Mouse (Mus musculus): ENCODE measurements around the gene Tas1r1. TPM values are rescaled to one million over a fixed set of nuclear protein-coding genes. Genes with fewer than 3 reads are reported as not detected.
A peak's percentile ranks its signal among the peaks of the same experiment; 100 is the strongest.

The Tas1r1 gene
- polyA plus RNA-seq (2016; fragmentation: Nextera tagmentation; extraction: Ambion mirVana) = 0.59 and 1.3 TPM in 2 replicates

GRCm38 (mm10) chr4:152038225-152038984, at the start of gene Tas1r1:
Gene Tas1r1, minus strand, starts transcription at chr4:152038568.
- peak within 1 kb of the TSS; percentile 87 for H3K4me2 ChIP-seq (replicated peaks)
- H3K27ac ChIP-seq (replicated peaks) = peak within 1 kb of the TSS; percentile 30; the same call in 1 of the 2 replicates
- peak; percentile 4; the same call in 1 of the 2 replicates for ATAC-seq (ENCODE audit: low FRiP score, low read depth)

GRCm38 (mm10) chr4:152088133-152088532, 49.8 kb upstream of the Tas1r1 start:
- WGBS = 22% methylated on average over 4 of the region's 4 CpGs
- ATAC-seq (ENCODE audit: low FRiP score, low read depth) = no peak
- no peak overlapping the region for H3K27ac ChIP-seq (replicated peaks)
- peaks cover 19% of the 10 kb centered on the region for H3K4me1 ChIP-seq
- no peaks in the 10 kb centered on the region for H3K36me3 ChIP-seq
- H3K4me2 ChIP-seq (replicated peaks) = peak overlapping the region; percentile 81
- H3K9me3 ChIP-seq = no peaks in the 10 kb centered on the region
- H3K9ac ChIP-seq (replicated peaks) = no peak overlapping the region
- H3K27me3 ChIP-seq = peaks cover 34% of the 10 kb centered on the region
- peak overlapping the region; percentile 76; the same call in 1 of the 2 replicates for H3K4me3 ChIP-seq

More at GRCm38 (mm10) chr4:152038225-152038984, at the start of gene Tas1r1:
- Histone ChIP-seq H3K36me3 (peaks cover 25% of the 10 kb centered on the region), H3K4me1 (peaks cover 11% of the 10 kb centered on the region), H3K4me3 (peak within 1 kb of the TSS; percentile 100), H3K27me3 (0 out of 2 replicates have a peak, but pooled peaks cover 4% of the 10 kb centered on the region), H3K9me3 (no peaks in the 10 kb centered on the region), H3K9ac (replicated peaks) (peak within 1 kb of the TSS; percentile 95)
- 50% methylated on average over 10 of the region's 10 CpGs for WGBS

- Histone ChIP-seq H3K36me3 (no peaks in the 10 kb centered on the region), H3K9ac (replicated peaks) (peak overlapping the region; percentile 80), H3K4me3 (peak overlapping the region; percentile 76), H3K27ac (replicated peaks) (0 out of 2 replicates have a peak overlapping the region, but pooled peaks have one; percentile 4), H3K4me2 (replicated peaks) (peak overlapping the region; percentile 81), H3K27me3 (peaks cover 34% of the 10 kb centered on the region), H3K9me3 (no peaks in the 10 kb centered on the region), H3K4me1 (peaks cover 19% of the 10 kb centered on the region)
- WGBS = 3% methylated on average over 12 of the region's 12 CpGs
- no peak for ATAC-seq (ENCODE audit: low FRiP score, low read depth)
Measured at GRCm38 (mm10) chr4:152087211-152088081, 49.1 kb upstream of the Tas1r1 start.

GRCm38 (mm10) chr4:152086505-152087210, 48.3 kb upstream of the Tas1r1 start:
- H3K4me3 ChIP-seq = peak overlapping the region; percentile 76
- H3K27ac ChIP-seq (replicated peaks) = no peak overlapping the region
- H3K9ac ChIP-seq (replicated peaks) = peak overlapping the region; percentile 80
- H3K4me2 ChIP-seq (replicated peaks) = peak overlapping the region; percentile 81
- no peaks in the 10 kb centered on the region for H3K36me3 ChIP-seq
- H3K27me3 ChIP-seq = peaks cover 34% of the 10 kb centered on the region
- ATAC-seq (ENCODE audit: low FRiP score, low read depth) = peak; percentile 78
- under 1% methylated on average over 75 of the region's 92 CpGs for WGBS
- peaks cover 19% of the 10 kb centered on the region for H3K4me1 ChIP-seq
- H3K9me3 ChIP-seq = no peaks in the 10 kb centered on the region; the same call in 1 of the 2 replicates

DNA sequence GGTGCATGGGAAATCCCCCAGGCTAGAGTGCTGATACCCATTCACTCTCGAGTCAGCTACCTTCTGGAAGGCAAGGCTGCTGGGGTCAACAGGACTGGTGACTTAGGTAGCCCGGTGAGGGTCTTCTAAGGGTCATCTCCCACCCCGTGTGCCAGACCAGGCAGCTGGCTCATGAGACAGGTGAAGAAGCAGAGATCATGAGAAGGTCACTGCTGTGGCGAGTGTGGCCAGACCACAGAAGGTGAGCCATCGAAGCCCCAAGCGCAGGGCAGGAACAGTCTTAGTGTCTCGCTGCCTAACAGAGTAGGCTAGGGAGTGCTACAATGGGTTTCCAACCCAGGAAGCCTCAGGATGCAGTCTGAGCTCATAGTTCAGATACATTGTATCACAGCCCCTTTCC, 46.2 kb upstream of the Tas1r1 start:
- Histone ChIP-seq H3K4me3 (no peak overlapping the region), H3K27me3 (peaks cover 34% of the 10 kb centered on the region), H3K9ac (replicated peaks) (no peak overlapping the region), H3K36me3 (no peaks in the 10 kb centered on the region), H3K4me1 (peaks cover 19% of the 10 kb centered on the region), H3K9me3 (no peaks in the 10 kb centered on the region; the same call in 1 of the 2 replicates), H3K27ac (replicated peaks) (no peak overlapping the region), H3K4me2 (replicated peaks) (no peak overlapping the region)
- WGBS = 87% methylated on average over 7 of the region's 7 CpGs
- ATAC-seq (ENCODE audit: low FRiP score, low read depth) = no peak

DNA sequence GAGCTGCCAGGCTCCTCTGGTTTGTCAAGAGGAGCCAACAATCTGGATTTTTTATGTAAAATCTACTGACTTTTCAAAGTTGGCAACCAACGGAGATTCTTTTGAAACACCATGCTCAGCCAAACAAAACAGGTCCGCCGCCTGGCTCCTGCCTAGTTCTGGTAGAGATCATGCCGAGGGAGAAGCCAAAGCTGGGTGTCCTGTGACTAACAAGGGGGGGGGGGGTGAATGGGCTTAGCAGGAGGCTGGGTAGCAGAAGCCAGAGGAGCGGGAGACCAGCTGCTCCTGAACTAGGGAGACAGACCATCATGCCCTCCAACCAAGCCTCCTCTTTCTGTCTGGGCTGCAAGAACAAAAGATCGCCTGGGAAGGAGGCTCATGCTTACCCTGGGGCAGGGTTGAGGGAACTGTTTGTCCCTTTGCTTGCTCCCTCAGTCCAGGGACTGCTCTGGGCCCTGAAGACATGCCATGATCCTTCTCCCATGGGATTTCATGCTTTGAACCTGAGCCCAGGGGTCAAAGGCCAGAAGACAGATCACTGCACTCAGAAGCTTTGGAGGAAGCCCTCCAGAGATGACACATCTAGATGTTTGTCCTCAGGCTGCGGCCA, 45.3 kb upstream of the Tas1r1 start:
- Histone ChIP-seq H3K4me2 (replicated peaks) (no peak overlapping the region), H3K9ac (replicated peaks) (no peak overlapping the region), H3K36me3 (no peaks in the 10 kb centered on the region), H3K27me3 (peaks cover 34% of the 10 kb centered on the region), H3K4me3 (no peak overlapping the region), H3K9me3 (no peaks in the 10 kb centered on the region; the same call in 1 of the 2 replicates), H3K4me1 (peaks cover 18% of the 10 kb centered on the region), H3K27ac (replicated peaks) (no peak overlapping the region)
- no peak for ATAC-seq (ENCODE audit: low FRiP score, low read depth)
- WGBS = 68% methylated on average over 7 of the region's 7 CpGs

- no peaks in the 10 kb centered on the region for H3K36me3 ChIP-seq
- no peaks in the 10 kb centered on the region; the same call in 1 of the 2 replicates for H3K9me3 ChIP-seq
- ATAC-seq (ENCODE audit: low FRiP score, low read depth) = no peak
- H3K4me1 ChIP-seq = no peaks in the 10 kb centered on the region
- H3K4me2 ChIP-seq (replicated peaks) = no peak overlapping the region
- no peak overlapping the region for H3K27ac ChIP-seq (replicated peaks)
- no peak overlapping the region for H3K9ac ChIP-seq (replicated peaks)
- WGBS = 75% methylated on average over 7 of the region's 7 CpGs
- H3K4me3 ChIP-seq = no peak overlapping the region
- H3K27me3 ChIP-seq = peaks cover 13% of the 10 kb centered on the region
Measured at GRCm38 (mm10) chr4:152079931-152080330, 41.6 kb upstream of the Tas1r1 start.

- H3K4me3 ChIP-seq = no peak overlapping the region
- no peaks in the 10 kb centered on the region; the same call in 1 of the 2 replicates for H3K9me3 ChIP-seq
- H3K27ac ChIP-seq (replicated peaks) = no peak overlapping the region
- WGBS = 87% methylated on average over 3 of the region's 3 CpGs
- no peaks in the 10 kb centered on the region for H3K4me1 ChIP-seq
- H3K27me3 ChIP-seq = peaks cover 7% of the 10 kb centered on the region
- H3K4me2 ChIP-seq (replicated peaks) = no peak overlapping the region
- H3K9ac ChIP-seq (replicated peaks) = no peak overlapping the region
- no peaks in the 10 kb centered on the region for H3K36me3 ChIP-seq
- no peak for ATAC-seq (ENCODE audit: low FRiP score, low read depth)
Measured at GRCm38 (mm10) chr4:152079261-152079660, 40.9 kb upstream of the Tas1r1 start.

DNA sequence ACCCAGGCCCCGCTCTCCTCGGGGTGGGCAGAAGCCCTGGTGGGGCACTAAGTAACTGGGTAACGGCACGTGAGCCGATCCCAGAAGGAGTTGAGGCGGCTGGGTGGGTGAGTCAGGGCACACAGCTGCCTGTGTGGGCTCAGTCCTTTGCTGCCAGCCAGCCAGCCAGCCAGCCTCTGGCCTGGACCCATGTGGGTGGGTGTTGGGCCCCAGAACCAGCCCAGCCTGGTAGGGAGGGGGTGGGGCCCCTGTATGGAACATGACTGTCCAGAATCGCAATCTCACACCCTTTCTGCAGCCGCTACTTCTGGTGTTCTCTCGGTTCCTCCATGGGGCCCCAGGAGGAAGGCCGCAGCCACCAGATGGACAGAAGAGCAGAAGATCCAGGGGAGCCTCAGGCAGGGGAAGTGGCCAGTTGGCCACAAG, 39.8 kb upstream of the Tas1r1 start:
- no peak for ATAC-seq (ENCODE audit: low FRiP score, low read depth)
- no peaks in the 10 kb centered on the region; the same call in 1 of the 2 replicates for H3K9me3 ChIP-seq
- no peak overlapping the region for H3K4me3 ChIP-seq
- H3K27me3 ChIP-seq = no peaks in the 10 kb centered on the region
- 91% methylated on average over 10 of the region's 10 CpGs for WGBS
- no peaks in the 10 kb centered on the region for H3K4me1 ChIP-seq
- H3K9ac ChIP-seq (replicated peaks) = no peak overlapping the region
- no peaks in the 10 kb centered on the region for H3K36me3 ChIP-seq
- H3K27ac ChIP-seq (replicated peaks) = no peak overlapping the region
- no peak overlapping the region for H3K4me2 ChIP-seq (replicated peaks)

DNA sequence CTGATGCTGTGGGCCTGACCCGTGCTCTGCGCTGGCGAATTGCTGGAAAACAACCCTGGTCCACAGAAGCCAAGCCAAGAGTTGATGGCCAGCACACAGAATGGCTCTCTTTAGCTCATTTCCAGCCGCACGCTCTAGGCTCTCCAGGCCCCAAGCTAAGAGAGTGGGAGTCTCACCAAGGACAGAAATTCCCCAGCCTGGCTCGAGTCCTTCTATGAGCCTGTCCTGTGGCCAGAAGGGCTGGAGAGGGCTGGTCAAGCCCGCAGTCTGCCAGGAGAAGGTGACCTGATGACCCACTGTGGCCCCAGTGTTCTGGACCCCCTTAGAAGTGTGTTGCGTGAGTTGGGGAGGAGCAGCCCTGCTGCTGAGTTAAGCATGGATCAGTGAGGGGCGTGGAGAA, 38.8 kb upstream of the Tas1r1 start:
- Histone ChIP-seq H3K4me1 (peaks cover 6% of the 10 kb centered on the region), H3K9me3 (no peaks in the 10 kb centered on the region; the same call in 1 of the 2 replicates), H3K27me3 (no peaks in the 10 kb centered on the region), H3K9ac (replicated peaks) (no peak overlapping the region), H3K4me2 (replicated peaks) (no peak overlapping the region), H3K27ac (replicated peaks) (no peak overlapping the region), H3K36me3 (no peaks in the 10 kb centered on the region), H3K4me3 (no peak overlapping the region)
- 89% methylated on average over 9 of the region's 9 CpGs for WGBS
- ATAC-seq (ENCODE audit: low FRiP score, low read depth) = no peak

- 82% methylated on average over 9 of the region's 9 CpGs for WGBS
- Histone ChIP-seq H3K4me1 (peaks cover 7% of the 10 kb centered on the region), H3K27ac (replicated peaks) (no peak overlapping the region), H3K4me3 (no peak overlapping the region), H3K9ac (replicated peaks) (no peak overlapping the region), H3K4me2 (replicated peaks) (no peak overlapping the region), H3K9me3 (no peaks in the 10 kb centered on the region), H3K36me3 (no peaks in the 10 kb centered on the region), H3K27me3 (no peaks in the 10 kb centered on the region)
- ATAC-seq (ENCODE audit: low FRiP score, low read depth) = no peak
Measured at GRCm38 (mm10) chr4:152074548-152074947, 36.2 kb upstream of the Tas1r1 start.

Measured in midbrain, embryonic 12.5 days (tissue).